Mouse (Mus musculus) heart, embryonic 16.5 days (tissue): ENCODE data around the gene Trio. TPM values are rescaled to one million over a fixed set of nuclear protein-coding genes. Genes with fewer than 3 reads are reported as not detected.
A peak's percentile ranks its signal among the peaks of the same experiment; 100 is the strongest.

Source experiments
- ATAC-seq: fragments of 200-750 bp; cut with Nextera tagmentation; replicated peaks from 2 replicates; pipeline ENCODE4 v1.8.0; 2017; ENCODE audit warnings: moderate number of reproducible peaks; ENCODE audit not compliant: insufficient read depth, low FRiP score; ENCODE audit errors: extremely low read depth
- H3K27ac ChIP-seq: fragments of 300-500 bp; sonication (generic); 2 replicates; pipeline ENCODE4 v1.5.1; 2014; ENCODE audit warnings: mild to moderate bottlenecking, low read length, control low read depth, moderate library complexity
- H3K27me3 ChIP-seq: fragments of 300-500 bp; sonication (generic); 2 replicates; pipeline ENCODE4 v1.6.1; 2014; ENCODE audit warnings: low read length, mixed read lengths; ENCODE audit not compliant: control insufficient read depth, insufficient read depth
- H3K36me3 ChIP-seq: fragments of 300-500 bp; sonication (generic); 2 replicates; pipeline ENCODE4 v1.6.1; 2014; ENCODE audit not compliant: control insufficient read depth, insufficient read depth
- H3K4me1 ChIP-seq: fragments of 300-500 bp; sonication (generic); 2 replicates; pipeline ENCODE4 v1.6.1; 2014; ENCODE audit warnings: low read length, mixed read lengths; ENCODE audit not compliant: control insufficient read depth, insufficient read depth
- H3K4me2 ChIP-seq: fragments of 300-500 bp; sonication (generic); 2 replicates; pipeline ENCODE4 v1.6.1; 2014; ENCODE audit warnings: low read depth, mild to moderate bottlenecking, control low read depth, low read length
- H3K4me3 ChIP-seq: fragments of 300-500 bp; sonication (generic); 2 replicates; pipeline ENCODE4 v1.5.1; 2014; ENCODE audit warnings: mild to moderate bottlenecking, control low read depth, low read length
- H3K9ac ChIP-seq: fragments of 300-500 bp; sonication (generic); 2 replicates; pipeline ENCODE4 v1.6.1; 2014; ENCODE audit warnings: low read length, control low read depth
- H3K9me3 ChIP-seq: fragments of 300-500 bp; sonication (generic); replicated peaks from 2 replicates; pipeline ENCODE4 v1.6.1; 2016; ENCODE audit warnings: low read length; ENCODE audit not compliant: control insufficient read depth
- WGBS: fragments of 180-500 bp; shearing (Covaris S2); extraction: QIAGEN DNeasy Blood & Tissue Kit; methylation state at CpG from one replicate; pipeline ENCODE4 v1.1.7; 2014; 5-methylcytosine and 5-hydroxymethylcytosine counted together
- polyA plus RNA-seq: library from polyadenylated mRNA; unstranded; fragments of >200 nt; fragmentation: Nextera tagmentation; extraction: Ambion mirVana; gene quantifications from 2 replicates; pipeline ENCODE4 v1.2.1, GENCODE M21; 2015

The Trio gene
- polyA plus RNA-seq, 1 experiment from 2014 or later = 18.7 TPM

DNA sequence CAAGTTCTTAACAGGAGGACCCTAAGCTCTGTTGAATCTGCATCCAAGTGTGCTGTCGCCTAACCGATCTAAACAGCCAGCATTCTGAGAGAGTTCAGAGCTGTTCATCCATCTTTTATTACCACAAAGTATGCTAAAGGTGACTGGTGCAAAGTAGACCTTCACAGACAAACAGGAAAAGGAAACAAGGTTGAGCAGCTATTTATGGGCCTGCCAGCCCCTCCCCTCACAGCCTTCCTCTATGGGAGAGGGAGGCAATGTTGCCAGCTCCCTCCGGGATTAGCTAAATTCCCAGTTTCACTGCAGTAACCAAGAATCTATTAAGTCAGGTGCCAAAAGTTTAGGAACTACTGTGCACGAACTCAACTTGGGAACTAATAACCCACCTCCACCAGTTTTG lies 24.3 kb downstream of the Trio start:
- H3K4me2 ChIP-seq = peak overlapping the region; percentile 13; the same call in 1 of the 2 replicates

DNA sequence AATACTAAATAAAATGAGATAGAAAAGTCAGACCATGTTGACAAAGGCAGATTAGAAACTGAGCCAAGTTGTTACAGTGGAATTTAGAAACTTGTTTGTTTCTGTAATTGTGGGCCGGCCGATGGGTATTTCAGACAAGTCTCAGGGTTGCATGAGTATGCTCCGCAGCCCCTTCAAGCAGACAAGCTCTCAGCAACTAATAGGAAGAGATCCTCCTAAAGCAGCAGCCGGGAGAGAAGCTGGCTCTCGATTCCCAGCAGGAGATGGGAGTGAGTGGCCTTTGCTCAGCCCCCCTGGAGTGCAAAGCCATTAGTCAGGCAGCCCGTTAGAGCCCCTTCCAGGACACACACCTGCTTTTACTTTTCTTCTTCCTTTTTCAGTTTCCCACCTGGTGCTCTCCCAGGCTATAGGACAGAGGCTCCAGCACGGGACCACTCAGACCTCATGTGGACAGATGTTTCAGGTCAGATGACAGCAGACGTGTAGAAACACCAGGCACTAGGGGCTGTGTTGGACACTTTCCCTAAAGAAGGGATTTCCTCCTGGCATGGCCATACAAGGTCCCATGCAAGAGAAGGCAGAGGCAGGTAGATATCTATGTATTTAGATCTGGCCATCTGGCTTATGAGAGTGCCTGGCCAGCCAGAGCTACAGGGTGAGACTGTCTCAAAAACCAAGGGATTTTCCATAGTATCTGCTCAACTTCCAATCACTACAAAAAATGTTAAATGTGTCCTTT lies 26.9 kb downstream of the Trio start:
- Histone ChIP-seq H3K4me1 (peaks cover 59% of the 10 kb centered on the region), H3K27me3 (no peaks in the 10 kb centered on the region), H3K9me3 (no peaks in the 10 kb centered on the region), H3K27ac (no peak overlapping the region), H3K9ac (peak overlapping the region; percentile 8; the same call in 1 of the 2 replicates), H3K4me3 (no peak overlapping the region), H3K4me2 (no peak overlapping the region), H3K36me3 (no peaks in the 10 kb centered on the region)
- WGBS = 44% methylated on average over 8 of the region's 8 CpGs
- no peak for ATAC-seq

More for the DNA sequence above, 24.3 kb downstream of the Trio start:
- H3K4me1 ChIP-seq = peaks cover 50% of the 10 kb centered on the region
- no peak overlapping the region for H3K9ac ChIP-seq
- no peak for ATAC-seq
- H3K27me3 ChIP-seq = no peaks in the 10 kb centered on the region
- 48% methylated on average over 4 of the region's 4 CpGs for WGBS
- H3K27ac ChIP-seq = peak overlapping the region; percentile 56; the same call in 1 of the 2 replicates
- H3K4me3 ChIP-seq = no peak overlapping the region
- H3K36me3 ChIP-seq = no peaks in the 10 kb centered on the region
- H3K9me3 ChIP-seq = no peaks in the 10 kb centered on the region

DNA sequence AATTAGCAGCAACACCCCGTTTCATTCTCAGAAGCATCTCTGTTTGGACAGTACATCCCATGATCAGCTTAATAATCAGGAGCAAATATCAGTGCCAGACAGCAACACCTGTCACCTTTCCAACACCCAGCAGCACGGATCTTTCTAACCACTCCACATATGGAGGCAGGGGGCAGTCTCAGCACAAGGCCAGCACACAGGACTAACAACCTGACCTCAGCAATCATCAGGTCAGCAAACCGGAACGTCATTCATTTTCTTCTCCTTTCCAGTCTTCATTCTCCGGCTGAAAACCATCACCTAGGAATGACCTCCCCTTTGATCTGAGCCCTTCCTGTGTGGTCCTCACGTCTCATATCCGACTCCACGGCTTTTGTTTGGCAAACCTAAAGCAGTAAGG lies 27.7 kb downstream of the Trio start:
- Histone ChIP-seq H3K4me2 (peak overlapping the region; percentile 8; the same call in 1 of the 2 replicates), H3K36me3 (no peaks in the 10 kb centered on the region)
- ATAC-seq = no peak

GRCm38 (mm10) chr15:27997391-27997841 lies 28.2 kb downstream of the Trio start:
- peaks cover 68% of the 10 kb centered on the region for H3K4me1 ChIP-seq
- no peaks in the 10 kb centered on the region for H3K9me3 ChIP-seq
- H3K9ac ChIP-seq = no peak overlapping the region
- H3K27ac ChIP-seq = peak overlapping the region; percentile 77
- no peaks in the 10 kb centered on the region for H3K36me3 ChIP-seq
- peak; percentile 93 for ATAC-seq
- H3K27me3 ChIP-seq = no peaks in the 10 kb centered on the region
- no peak overlapping the region for H3K4me3 ChIP-seq
- 13% methylated on average over 9 of the region's 9 CpGs for WGBS
- H3K4me2 ChIP-seq = peak overlapping the region; percentile 29

More for the DNA sequence above, 27.7 kb downstream of the Trio start:
- no peaks in the 10 kb centered on the region for H3K9me3 ChIP-seq
- no peak overlapping the region for H3K4me3 ChIP-seq
- 15% methylated on average over 8 of the region's 8 CpGs for WGBS
- H3K27ac ChIP-seq = peak overlapping the region; percentile 77
- peaks cover 66% of the 10 kb centered on the region for H3K4me1 ChIP-seq
- no peaks in the 10 kb centered on the region for H3K27me3 ChIP-seq
- 0 out of 2 replicates have a peak overlapping the region, but pooled peaks have one; percentile 9 for H3K9ac ChIP-seq

DNA sequence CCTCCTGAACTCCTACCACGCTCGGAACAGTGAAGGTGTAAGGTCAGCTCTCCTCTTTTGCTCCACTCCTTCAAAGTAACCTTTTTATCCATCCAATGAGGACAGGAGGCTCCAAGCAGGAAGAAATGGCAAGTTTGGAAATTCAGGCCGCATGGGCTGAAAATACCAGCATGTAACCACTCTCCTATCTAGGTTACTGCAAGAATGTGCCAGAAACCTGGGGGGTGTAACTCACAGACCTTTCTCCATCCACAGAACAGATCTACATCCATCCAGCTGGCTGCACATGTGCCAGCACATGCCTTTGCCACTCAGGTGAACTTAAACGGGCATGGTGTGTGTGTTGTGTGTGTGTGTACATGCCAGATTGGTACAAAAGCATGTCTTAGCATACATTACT lies 28.9 kb downstream of the Trio start:
- WGBS = 66% methylated on average over 4 of the region's 4 CpGs
- Histone ChIP-seq H3K27ac (peak overlapping the region; percentile 77; the same call in 1 of the 2 replicates), H3K36me3 (no peaks in the 10 kb centered on the region)

DNA sequence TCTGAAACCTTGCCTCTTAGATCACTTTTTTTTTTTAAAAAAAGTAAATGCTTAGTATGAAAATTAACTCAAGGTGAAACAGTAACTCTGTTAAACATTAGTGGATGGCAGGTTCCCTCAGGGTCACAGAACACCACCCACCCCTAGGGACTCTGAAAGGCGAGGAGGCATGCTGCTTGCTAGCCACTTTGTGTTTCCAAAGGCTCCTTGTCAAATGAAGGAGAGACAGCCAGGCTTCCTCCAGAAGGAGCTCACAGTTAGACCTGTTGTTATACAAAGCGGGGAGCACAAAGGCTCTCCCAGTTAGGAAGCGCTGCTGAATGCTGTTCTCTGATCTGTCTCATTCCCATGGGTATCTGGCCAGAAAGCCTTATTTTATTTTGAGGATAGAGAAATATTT lies 30.2 kb downstream of the Trio start:
- H3K36me3 ChIP-seq = no peaks in the 10 kb centered on the region
- no peak overlapping the region for H3K4me3 ChIP-seq
- 90% methylated on average over 3 of the region's 3 CpGs for WGBS
- no peak overlapping the region for H3K27ac ChIP-seq
- no peak for ATAC-seq
- H3K27me3 ChIP-seq = no peaks in the 10 kb centered on the region
- H3K4me2 ChIP-seq = no peak overlapping the region
- no peaks in the 10 kb centered on the region for H3K9me3 ChIP-seq
- no peak overlapping the region for H3K9ac ChIP-seq
- H3K4me1 ChIP-seq = peaks cover 73% of the 10 kb centered on the region

More for the DNA sequence above, 28.9 kb downstream of the Trio start:
- Histone ChIP-seq H3K4me3 (no peak overlapping the region), H3K4me2 (0 out of 2 replicates have a peak overlapping the region, but pooled peaks have one; percentile 29), H3K9ac (no peak overlapping the region), H3K9me3 (no peaks in the 10 kb centered on the region), H3K27me3 (no peaks in the 10 kb centered on the region), H3K4me1 (peaks cover 75% of the 10 kb centered on the region)
- no peak for ATAC-seq

GRCm38 (mm10) chr15:27994870-27995269 lies 30.8 kb downstream of the Trio start:
- no peaks in the 10 kb centered on the region for H3K36me3 ChIP-seq
- H3K4me2 ChIP-seq = no peak overlapping the region
- no peak overlapping the region for H3K4me3 ChIP-seq
- H3K9me3 ChIP-seq = no peaks in the 10 kb centered on the region
- ATAC-seq = no peak
- WGBS = 84% methylated on average over 13 of the region's 13 CpGs
- no peak overlapping the region for H3K27ac ChIP-seq
- H3K27me3 ChIP-seq = no peaks in the 10 kb centered on the region
- peaks cover 76% of the 10 kb centered on the region for H3K4me1 ChIP-seq
- no peak overlapping the region for H3K9ac ChIP-seq

- Histone ChIP-seq H3K4me2 (no peak overlapping the region), H3K9me3 (no peaks in the 10 kb centered on the region), H3K27me3 (no peaks in the 10 kb centered on the region), H3K36me3 (no peaks in the 10 kb centered on the region), H3K9ac (no peak overlapping the region), H3K4me3 (no peak overlapping the region), H3K4me1 (peaks cover 74% of the 10 kb centered on the region), H3K27ac (no peak overlapping the region; the same call in 1 of the 2 replicates)
- ATAC-seq = no peak
- WGBS = 85% methylated on average over 7 of the region's 7 CpGs
These were observed 32.1 kb downstream of the Trio start for GRCm38 (mm10) chr15:27993528-27993927.

GRCm38 (mm10) chr15:27992596-27992995 lies 33.1 kb downstream of the Trio start:
- Histone ChIP-seq H3K4me1 (peaks cover 72% of the 10 kb centered on the region), H3K27ac (peak overlapping the region; percentile 12; the same call in 1 of the 2 replicates)
- ATAC-seq = no peak

More at GRCm38 (mm10) chr15:27992596-27992995, 33.1 kb downstream of the Trio start:
- Histone ChIP-seq H3K9me3 (no peaks in the 10 kb centered on the region), H3K36me3 (no peaks in the 10 kb centered on the region), H3K4me3 (no peak overlapping the region), H3K9ac (no peak overlapping the region), H3K4me2 (no peak overlapping the region), H3K27me3 (no peaks in the 10 kb centered on the region)
- 44% methylated on average over 5 of the region's 5 CpGs for WGBS
